Mouse (Mus musculus) leukemia stem cell, adult 10-12 weeks (primary cell): Measurements from ENCODE around the gene Crb3. TPM values are rescaled to one million over a fixed set of nuclear protein-coding genes. Genes with fewer than 3 reads are reported as not detected.

Source experiments
- polyA plus RNA-seq: library from polyadenylated mRNA; stranded (reverse); fragments of >175 nt; gene quantifications from 2 replicates; pipeline ENCODE4 v1.2.3, GENCODE M21; 2012; ENCODE audit warnings: low replicate concordance

Gene Crb3
- 5.3 and 6.2 TPM in 2 replicates for polyA plus RNA-seq

DNA sequence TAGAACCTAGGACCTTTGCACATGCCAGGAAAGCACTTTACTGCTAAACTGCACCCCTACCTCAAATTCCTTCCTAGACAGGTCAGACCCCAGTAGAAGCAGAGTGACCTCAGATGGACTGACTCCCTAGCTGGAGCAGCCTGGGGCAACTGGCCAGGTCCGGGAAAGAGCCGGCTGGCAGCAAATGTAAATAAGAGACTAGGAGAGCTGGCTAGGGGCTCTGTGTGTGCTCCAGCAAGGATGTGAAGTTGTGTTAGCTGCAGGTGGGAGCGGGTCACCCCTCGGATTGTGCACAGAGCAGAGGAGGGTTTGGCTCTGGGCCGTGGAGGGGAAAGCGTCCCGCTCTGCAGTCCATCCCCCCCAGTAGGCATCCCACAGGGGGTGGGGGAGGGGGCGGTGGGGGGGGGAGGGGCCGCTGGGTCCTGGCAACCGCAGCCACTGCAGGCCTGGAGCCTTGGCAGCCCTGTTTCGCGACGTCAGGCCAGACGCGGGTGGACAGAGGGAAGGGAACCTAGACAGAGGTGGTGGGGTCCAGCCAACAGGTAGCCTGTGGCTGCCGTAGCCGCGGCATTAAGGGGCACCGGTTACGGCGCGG is at the start of gene Crb3:
Gene Crb3, plus strand, starts transcription at position 215 of the 595 bp plus-strand sequence.

DNA sequence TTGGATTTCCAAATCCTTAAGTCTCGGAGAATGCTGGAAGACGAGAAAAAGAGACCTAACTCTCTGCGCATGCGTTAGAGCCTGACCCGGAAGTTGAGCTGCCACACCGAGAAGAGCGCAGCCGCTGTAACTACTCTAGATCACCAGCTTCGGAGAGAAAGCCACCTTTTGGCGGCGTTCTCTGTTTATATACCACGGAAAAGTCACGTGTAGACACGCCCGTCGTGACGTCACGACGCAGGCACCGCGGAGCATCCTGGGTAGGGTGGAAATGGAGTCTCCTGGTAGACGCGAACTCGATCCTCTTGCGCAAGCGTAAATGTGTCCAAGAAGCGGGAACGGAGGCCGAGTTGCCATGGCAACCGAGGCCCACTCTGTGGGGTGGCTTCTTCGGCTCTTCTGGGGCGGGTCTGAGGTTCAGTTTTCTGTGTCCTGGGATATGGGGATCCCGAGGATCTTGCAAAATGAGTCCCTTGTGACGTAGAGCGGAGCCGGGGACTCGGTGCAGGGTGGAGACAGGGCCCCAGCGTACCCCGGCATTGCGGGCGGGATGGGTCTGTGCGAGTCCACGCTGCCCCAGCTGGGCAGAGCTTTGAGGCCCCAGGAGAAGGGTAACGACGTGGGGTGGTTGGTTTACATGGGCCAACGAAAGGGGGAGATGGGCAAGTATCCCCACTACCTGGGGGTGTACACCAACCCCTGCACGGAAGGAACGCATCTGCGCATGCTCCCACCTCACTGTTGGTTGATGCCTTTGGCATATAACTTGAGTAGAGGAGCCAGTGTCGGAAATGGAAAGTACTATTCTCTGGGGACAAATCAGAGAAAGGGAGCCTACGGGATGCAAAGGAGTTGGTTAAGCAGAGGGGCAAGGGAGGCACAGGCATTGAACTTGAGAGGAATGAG is 47.4 kb upstream of the Crb3 start, which contains the start of the genes Gtf2f1 and Gm17949:
Gene Gtf2f1, minus strand, starts transcription at position 53 of the 906 bp plus-strand sequence.
Gene Gm17949, plus strand, starts transcription at position 234 of the 906 bp plus-strand sequence.

GRCm38 (mm10) chr17:57030931-57031660 is 27.8 kb upstream of the Crb3 start, which contains the start of gene Khsrp:
TSS of gene Khsrp (minus strand) at chr17:57031522.

GRCm38 (mm10) chr17:57041554-57041953 is 17.4 kb upstream of the Crb3 start, which contains the start of gene Slc25a41:
TSS of gene Slc25a41 (minus strand) at chr17:57041654.

GRCm38 (mm10) chr17:57059486-57059977 is 627 bp downstream of the Crb3 start, which contains the start of gene Slc25a23:
TSS of gene Slc25a23 (minus strand) at chr17:57059863.

GRCm38 (mm10) chr17:57078336-57078735 is 19.4 kb downstream of the Crb3 start, which contains the start of gene Dennd1c:
TSS of gene Dennd1c (minus strand) at chr17:57078514.

DNA sequence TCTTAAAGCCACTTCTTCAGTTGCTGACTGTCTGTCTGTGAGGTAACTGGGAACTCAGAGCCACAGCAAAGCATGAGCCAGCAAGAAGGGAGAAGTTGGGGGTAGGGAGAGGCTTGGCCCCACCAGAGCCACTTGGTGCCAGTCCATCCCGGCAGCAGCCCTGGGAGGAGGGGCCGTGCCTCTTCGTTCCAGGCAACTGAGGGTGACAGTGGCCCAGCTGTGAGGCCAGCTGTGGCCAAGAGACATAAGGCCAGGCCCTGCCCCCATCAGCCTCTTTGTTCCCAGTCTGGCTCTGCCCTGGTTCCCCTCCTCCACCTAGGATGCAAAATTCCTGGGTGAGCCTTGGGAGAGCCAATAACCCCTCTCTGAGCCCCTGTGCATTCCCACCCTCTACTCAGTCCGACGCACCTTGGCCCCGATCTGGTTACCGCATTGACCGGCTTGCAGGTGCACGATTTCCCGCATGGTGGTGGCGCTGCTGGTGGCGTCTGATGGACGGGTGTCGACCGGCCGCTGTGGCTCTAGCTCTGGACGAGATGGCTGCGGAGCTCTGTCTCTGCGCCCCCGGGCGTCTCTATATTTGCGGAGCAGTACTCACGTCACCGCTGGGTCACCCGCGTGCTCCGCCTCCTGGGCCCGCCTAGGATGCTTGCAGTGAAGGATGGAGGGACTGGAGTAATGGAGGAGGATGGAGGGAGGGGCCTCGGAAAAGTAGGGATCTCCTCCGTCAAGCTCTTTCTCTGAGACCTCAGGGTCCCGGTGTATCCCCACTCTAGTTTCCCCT is 28.3 kb downstream of the Crb3 start, which contains the start of gene Tubb4a:
Gene Tubb4a, minus strand, starts transcription at position 734 of the 784 bp plus-strand sequence.

DNA sequence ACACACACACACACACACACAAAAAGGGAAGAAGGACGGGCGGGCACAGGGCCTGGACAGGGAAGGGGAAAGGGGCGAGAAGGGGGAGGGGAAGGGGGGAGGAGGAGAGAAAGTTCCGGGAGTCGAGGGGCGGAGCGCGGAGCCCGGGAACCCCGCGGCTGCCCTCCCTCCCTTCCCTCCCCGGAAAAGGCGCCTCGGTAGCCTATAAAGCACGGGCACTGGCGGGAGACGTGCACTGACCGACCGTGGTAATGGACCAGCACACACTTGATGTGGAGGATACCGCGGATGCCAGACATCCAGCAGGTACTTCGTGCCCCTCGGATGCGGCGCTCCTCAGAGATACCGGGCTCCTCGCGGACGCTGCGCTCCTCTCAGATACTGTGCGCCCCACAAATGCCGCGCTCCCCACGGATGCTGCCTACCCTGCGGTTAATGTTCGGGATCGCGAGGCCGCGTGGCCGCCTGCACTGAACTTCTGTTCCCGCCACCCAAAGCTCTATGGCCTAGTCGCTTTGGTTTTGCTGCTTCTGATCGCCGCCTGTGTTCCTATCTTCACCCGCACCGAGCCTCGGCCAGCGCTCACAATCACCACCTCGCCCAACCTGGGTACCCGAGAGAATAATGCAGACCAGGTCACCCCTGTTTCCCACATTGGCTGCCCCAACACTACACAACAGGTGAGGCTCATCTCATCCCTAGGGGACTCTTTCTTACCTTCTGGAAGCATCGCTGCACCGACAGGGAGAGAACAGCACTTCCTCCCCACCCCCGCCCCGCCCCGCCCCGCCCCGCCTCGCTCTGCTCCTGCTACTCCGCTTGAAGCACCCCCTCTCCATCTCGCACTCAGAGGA is 46.5 kb downstream of the Crb3 start, which contains the start of gene Tnfsf9:
Gene Tnfsf9, plus strand, starts transcription at position 145 of the 854 bp plus-strand sequence.

Other genes starting within 250 kb of the Crb3 start
- 80.3 and 90.4 TPM in 2 replicates for gene Rfx2, start 228.1 kb upstream of the Crb3 start, polyA plus RNA-seq
- not detected in 2 replicates for gene Acsbg2, start 184.7 kb upstream of the Crb3 start, polyA plus RNA-seq
- not detected in 2 replicates for gene 1700061G19Rik, start 183.6 kb upstream of the Crb3 start, polyA plus RNA-seq
- gene Mllt1, start 123.7 kb upstream of the Crb3 start, polyA plus RNA-seq = 120 and 136 TPM in 2 replicates
- not detected in 2 replicates for gene Acer1, start 77.0 kb upstream of the Crb3 start, polyA plus RNA-seq
- 77.6 and 206 TPM in 2 replicates for gene Clpp, start 68.8 kb upstream of the Crb3 start, polyA plus RNA-seq
- gene Alkbh7, start 61.8 kb upstream of the Crb3 start, polyA plus RNA-seq = 20.6 and 31.9 TPM in 2 replicates
- gene Pspn, start 59.1 kb upstream of the Crb3 start, polyA plus RNA-seq = 2.3 and 3.1 TPM in 2 replicates
- 144 and 226 TPM in 2 replicates for gene Gtf2f1, start 47.8 kb upstream of the Crb3 start, polyA plus RNA-seq
- gene Gm17949, start 47.6 kb upstream of the Crb3 start, polyA plus RNA-seq = not detected in 2 replicates
- 758 and 1,065 TPM in 2 replicates for gene Khsrp, start 27.6 kb upstream of the Crb3 start, polyA plus RNA-seq
- gene Slc25a41, start 17.5 kb upstream of the Crb3 start, polyA plus RNA-seq = not detected in 2 replicates
- 4.9 and 6.2 TPM in 2 replicates for gene Slc25a23, start 758 bp downstream of the Crb3 start, polyA plus RNA-seq
- 25.4 and 34.0 TPM in 2 replicates for gene Dennd1c, start 19.4 kb downstream of the Crb3 start, polyA plus RNA-seq
- 0.23 and 0.25 TPM in 2 replicates for gene Tubb4a, start 28.7 kb downstream of the Crb3 start, polyA plus RNA-seq
- gene Tnfsf9, start 46.2 kb downstream of the Crb3 start, polyA plus RNA-seq = 0.18 and 0.27 TPM in 2 replicates
- gene Cd70, start 90.7 kb downstream of the Crb3 start, polyA plus RNA-seq = not detected in 2 replicates
- gene Tnfsf14, start 135.1 kb downstream of the Crb3 start, polyA plus RNA-seq = 0.85 and 0.98 TPM in 2 replicates
- 1.6 and 2.3 TPM in 2 replicates for gene C3, start 169.0 kb downstream of the Crb3 start, polyA plus RNA-seq
- 17.4 and 22.9 TPM in 2 replicates for gene Gpr108, start 189.3 kb downstream of the Crb3 start, polyA plus RNA-seq
- 3.1 and 4.2 TPM in 2 replicates for gene Trip10, start 190.3 kb downstream of the Crb3 start, polyA plus RNA-seq
- 10.7 and 13.5 TPM in 2 replicates for gene Vav1, start 220.0 kb downstream of the Crb3 start, polyA plus RNA-seq